Mouse (Mus musculus) MEL-GATA-1-ER (cell line): ENCODE results near the gene Acox2.
"Not testable (repeated sequence)": the region's sequence is repeated elsewhere in the genome, so short reads cannot be mapped to it uniquely, and the experiment has no call there.

ENCODE experiments used
- DNase-seq: peaks from one replicate; pipeline ENCODE4 v3.0.0-alpha.2; 2012; ENCODE audit warnings: low read depth; ENCODE audit errors: extremely low read depth

Gene Acox2

DNA sequence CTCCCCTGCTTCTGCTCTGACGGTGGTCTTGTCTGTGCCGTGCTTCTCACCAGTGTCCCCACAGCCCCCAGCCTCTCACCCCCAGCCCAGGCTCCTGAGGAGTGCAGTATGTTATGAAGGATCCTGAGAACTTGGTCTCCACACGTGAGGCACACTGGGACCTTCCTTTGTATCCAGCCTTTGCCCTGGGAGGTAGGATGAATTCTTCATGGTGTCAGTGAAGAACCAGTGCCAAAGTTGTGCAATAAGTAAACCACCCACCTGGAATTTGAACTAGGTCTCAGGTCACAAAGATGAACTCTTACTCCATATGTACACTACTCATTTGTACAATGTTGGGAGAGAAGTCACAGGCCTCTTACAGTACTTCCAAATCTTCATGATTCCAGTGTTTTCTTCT lies at the start of gene Acox2:
Gene Acox2, minus strand, starts transcription at position 188 of the 400 bp plus-strand sequence.
- DNase-seq = no peak

DNA sequence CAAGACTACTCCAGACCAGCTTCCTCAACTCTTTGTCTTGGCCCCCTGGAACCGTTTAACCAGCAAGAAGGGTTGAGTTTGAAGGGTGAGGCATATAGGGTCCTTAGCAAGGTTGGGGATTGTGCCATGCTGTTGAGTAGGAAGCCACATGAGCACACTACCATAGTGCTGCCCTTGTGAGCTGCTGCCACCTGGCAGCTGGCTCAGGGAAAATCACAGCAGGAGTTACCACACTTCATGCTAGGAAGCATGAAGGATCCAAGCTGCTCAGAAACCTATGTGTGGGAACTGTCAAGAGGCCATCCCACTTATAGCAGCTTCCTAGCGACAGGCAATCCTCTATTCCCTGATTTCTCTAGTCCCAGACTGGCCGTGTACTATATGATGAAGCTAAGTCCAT lies 49.5 kb upstream of the Acox2 start:
- DNase-seq = no peak

DNA sequence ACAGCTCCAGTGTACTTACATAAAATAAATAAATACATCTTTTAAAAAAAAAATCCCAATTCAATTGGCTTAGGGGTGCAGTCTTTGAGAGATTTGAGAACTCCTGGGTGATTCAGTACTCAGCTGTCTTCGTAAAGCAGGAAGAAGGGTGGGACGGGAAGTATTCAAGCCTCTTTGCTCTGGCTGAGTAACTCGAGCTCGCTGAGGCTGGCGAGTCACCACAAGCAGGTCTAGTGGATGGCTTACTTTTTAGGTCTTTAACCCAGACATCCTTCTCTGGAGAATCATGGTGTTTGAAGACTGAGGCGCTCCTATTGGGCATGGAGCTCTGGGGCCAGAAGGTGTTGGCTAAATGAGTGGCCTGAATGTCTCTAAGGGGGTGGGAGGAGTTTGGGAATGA lies 47.7 kb upstream of the Acox2 start:
- no peak for DNase-seq

GRCm38 (mm10) chr14:8305014-8305413 lies 45.9 kb upstream of the Acox2 start:
- no peak for DNase-seq

GRCm38 (mm10) chr14:8304082-8304481 lies 44.9 kb upstream of the Acox2 start:
- no peak for DNase-seq

- no peak for DNase-seq
Measured at GRCm38 (mm10) chr14:8302687-8303086, 43.5 kb upstream of the Acox2 start.

GRCm38 (mm10) chr14:8300281-8300680 lies 41.1 kb upstream of the Acox2 start:
- peak; percentile 1 for DNase-seq

- no peak for DNase-seq
Measured at GRCm38 (mm10) chr14:8297889-8298293, 38.7 kb upstream of the Acox2 start.

GRCm38 (mm10) chr14:8294257-8294656 lies 35.1 kb upstream of the Acox2 start:
- DNase-seq = no peak

- DNase-seq = peak; percentile 21
Measured at GRCm38 (mm10) chr14:8286595-8286994, 27.4 kb upstream of the Acox2 start.

- DNase-seq = no peak
Measured at GRCm38 (mm10) chr14:8283784-8284183, 24.6 kb upstream of the Acox2 start.

DNA sequence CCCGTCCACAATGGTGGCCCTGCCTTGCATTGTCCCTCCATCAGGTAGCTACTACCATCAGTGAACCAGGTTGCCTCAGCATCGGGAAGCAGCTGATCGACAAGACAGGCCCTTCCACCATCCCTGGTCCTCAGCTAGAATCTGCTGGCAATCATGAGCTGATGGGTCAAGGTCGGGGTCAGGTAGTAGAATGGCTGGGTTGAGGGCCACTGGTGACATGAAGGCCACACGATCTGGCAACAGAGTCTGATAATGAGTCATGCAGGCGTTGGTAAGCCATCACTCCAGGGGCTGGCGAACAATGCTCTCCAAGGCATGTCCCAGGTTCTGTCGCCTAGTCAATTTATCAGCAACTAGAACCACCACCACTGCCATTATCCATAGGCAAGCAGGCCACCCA lies 12.1 kb upstream of the Acox2 start:
- DNase-seq = not testable (repeated sequence)

DNA sequence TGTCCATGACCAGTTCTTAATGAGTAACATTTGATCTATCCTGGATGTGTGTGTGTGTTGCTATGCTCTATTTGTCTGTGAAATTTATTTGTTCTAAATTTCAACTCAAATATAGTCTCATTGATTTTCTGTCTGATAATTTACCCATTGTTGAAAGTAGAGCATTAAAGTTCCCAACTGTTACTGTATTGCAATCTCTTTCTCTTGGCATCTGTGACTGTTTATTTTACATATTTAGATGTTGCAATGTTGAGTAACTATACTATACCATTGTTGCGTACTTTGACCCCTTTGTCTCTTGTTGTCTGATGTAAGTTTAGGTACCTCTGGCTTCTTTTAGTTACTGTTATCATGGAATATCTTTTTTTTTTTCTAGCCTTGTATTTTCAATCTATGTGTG lies 5.2 kb upstream of the Acox2 start:
- no peak for DNase-seq

DNA sequence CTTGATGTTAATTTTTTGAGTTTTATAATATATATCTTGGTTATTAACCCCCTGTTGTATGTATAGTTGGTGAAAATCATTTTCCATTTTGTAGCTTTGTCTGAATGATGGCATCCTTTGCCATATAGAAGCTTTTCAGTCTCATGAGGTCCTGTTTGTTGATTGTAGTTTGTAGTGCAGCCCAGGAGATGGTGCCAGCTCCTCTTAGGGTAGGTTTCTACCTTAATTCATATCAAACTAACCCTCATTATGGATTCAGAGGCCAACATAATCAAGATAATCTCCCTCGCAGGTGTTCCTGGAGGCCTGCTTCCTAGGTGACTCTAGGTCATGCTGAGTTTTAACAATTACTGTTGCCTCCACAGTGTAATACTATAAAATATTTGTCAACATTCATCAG lies 3.1 kb upstream of the Acox2 start:
- no peak for DNase-seq

DNA sequence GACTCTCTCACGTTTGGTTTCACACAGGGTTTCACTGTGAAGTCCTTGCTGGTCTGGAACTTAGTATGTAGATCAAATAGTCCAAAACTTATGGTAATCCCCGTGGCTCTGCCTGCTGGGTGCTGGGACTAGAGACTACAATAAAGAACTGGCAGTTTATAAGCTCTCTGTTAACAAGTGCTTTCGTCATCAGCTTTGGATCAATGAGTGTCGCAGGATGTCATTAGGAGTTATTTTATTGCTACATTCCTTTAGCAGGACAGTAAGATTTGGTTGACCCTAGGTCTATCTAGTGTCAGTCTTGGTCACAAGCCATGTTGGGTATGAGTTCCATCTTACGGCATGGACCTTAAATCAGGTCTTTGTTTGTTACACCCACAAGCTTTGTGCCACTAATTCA lies 1.1 kb upstream of the Acox2 start:
- DNase-seq = no peak

GRCm38 (mm10) chr14:8258752-8259151 lies 401 bp downstream of the Acox2 start:
- no peak for DNase-seq

DNA sequence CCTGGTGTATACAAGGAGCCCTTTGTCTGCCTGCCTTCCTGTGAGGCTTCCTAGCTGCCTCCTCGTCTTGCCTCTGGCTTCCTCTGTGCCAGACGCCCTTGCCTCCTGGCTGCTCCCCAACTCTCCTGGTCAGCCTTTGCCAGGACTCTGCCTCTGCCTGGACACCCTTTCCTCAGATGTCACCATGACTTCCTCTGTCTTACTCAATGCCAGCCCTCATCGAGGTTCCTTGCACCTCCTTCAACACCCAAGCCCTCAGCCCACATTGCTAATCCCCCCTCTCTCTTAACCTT lies 872 bp downstream of the Acox2 start:
- DNase-seq = no peak

- no peak for DNase-seq
Measured at GRCm38 (mm10) chr14:8257521-8258334, 1.4 kb downstream of the Acox2 start.

- DNase-seq = no peak
Measured at GRCm38 (mm10) chr14:8256881-8257280, 2.3 kb downstream of the Acox2 start.

DNA sequence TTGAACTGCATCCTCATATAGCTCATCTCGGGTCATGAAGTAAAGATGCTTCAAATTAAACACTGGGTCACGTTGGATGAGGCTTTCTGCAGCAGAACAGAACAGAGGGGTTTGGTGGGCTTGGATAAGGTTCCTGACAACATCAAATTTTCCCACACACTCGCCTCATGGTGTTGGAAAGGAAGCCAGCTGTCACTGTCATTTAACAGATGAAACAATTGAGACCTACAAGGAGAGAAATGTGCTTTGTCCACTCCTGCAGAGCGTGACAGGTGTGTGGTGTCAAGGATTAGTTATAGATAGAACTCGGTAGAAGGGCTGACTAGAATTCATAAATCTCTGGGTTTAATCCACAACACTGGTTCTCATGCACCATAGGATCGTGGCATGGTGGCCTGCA lies 3.1 kb downstream of the Acox2 start:
- no peak for DNase-seq

- DNase-seq = peak; percentile 39
Measured at GRCm38 (mm10) chr14:8255076-8255729, 4.0 kb downstream of the Acox2 start.

DNA sequence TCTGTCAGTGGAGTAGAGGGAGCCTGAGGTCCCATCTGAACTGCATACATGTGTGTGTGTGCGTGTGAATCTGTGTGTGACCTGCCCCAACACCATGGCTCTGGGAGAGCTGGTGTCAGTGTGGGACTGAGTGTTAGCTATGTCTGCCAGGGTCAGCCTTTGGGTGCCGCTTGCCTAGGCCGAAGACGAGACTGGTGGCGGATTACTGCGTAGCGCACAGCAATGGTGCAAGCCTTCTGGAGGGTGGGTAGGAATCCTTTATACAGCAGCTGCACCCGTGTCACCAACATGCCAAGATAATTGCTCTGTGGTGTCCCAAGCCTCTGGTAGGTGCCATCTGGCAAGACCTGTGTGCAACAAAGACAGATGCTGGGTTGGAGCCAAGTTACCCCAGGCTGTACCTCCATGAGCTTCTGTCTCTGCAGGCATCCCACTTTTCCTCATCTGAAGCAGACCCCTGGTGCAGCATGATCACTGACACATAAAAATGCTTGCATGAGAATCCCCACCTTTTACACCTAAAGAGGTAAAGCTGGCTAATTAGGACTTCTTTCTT lies 7.7 kb downstream of the Acox2 start:
- no peak for DNase-seq
